Mouse (Mus musculus): ENCODE data around the gene Zscan22. TPM values are rescaled to one million over a fixed set of nuclear protein-coding genes. Genes with fewer than 3 reads are reported as not detected.
"Not testable (repeated sequence)": the region's sequence is repeated elsewhere in the genome, so short reads cannot be mapped to it uniquely, and the experiment has no call there.

Zscan22 gene
- total RNA-seq (2021) = 10 to 100 TPM; 10.7 to 13.6 TPM
- long read RNA-seq, experiment 1, partial matches to known transcripts = 0 of 5 reads
- long read RNA-seq, experiment 1, other reads (novel, unspliced or antisense) = 1 of 5 reads
- long read RNA-seq, experiment 2, partial matches to known transcripts = 0 of 12 reads
- long read RNA-seq, experiment 2, other reads (novel, unspliced or antisense) = 6 of 12 reads

GRCm38 (mm10) chr7:12897655-12898410 is at the start of gene Zscan22:
Zscan22 (plus strand) TSS chr7:12897815.
- peak; percentile 92 to 93 for DNase-seq

DNA sequence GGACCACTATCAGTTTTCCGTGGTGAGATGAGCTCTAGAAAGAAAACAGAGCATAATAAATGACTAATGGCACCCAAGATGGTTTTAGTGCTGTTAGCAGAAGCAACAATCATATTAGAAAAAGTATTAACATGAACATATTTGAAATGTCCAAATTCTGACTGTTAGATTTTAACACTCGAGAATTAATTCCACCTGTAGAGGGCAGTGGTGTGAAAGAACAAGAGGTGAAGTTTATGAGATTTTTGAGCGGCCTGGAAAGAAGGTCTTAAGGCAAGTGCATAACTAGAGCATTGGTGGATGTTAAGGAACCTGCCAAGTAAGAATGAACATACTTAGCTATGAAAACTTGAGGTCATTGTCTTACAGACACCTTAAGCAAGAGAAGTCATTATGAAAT is 23.3 kb upstream of the Zscan22 start:
- DNase-seq = peak in 1 of 2 experiments; percentile 38

DNA sequence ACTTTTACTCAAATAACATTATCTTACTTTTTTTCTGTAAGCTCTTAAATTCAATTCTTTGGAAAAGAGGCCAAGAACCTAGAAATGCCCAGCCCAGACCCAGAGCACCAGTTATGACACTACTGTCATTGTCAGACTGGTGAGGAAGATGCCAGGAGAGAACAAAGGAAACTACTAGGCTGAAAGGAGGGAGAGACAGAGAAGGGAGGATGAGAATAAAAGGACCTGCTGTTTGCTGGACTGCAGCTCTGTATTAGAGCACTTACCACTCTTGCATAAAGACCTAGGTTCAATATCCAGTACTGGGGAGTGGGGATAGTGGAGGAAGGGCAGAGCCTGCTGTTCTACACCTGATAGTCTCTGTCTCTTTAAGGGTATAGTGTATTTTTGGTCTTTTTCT is 17.6 kb upstream of the Zscan22 start:
- DNase-seq = no peak

DNA sequence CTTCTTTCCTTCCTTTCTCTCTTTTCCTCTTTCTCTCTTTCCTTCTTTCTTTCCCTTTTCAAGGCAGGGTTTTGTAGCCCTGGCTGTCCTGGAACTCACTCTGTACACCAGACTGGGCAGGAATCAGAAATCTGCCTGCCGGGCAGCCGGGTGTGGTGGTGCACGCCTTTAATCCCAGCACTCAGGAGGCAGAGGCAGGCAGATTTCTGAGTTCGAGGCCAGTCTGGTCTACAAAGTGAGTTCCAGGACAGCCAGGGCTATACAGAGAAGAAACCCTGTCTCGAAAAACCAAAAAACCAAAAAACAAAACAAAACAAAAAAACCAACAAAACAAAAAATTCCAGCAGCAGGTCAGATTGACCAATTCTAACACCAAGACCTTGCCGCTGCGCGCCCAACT is 17.1 kb upstream of the Zscan22 start:
- not testable (repeated sequence) for DNase-seq

GRCm38 (mm10) chr7:12880911-12881660 is 16.5 kb upstream of the Zscan22 start, which contains the start of gene Zfp128:
Zfp128 (plus strand) TSS chr7:12881177.
- DNase-seq = peak; percentile 95 to 96

DNA sequence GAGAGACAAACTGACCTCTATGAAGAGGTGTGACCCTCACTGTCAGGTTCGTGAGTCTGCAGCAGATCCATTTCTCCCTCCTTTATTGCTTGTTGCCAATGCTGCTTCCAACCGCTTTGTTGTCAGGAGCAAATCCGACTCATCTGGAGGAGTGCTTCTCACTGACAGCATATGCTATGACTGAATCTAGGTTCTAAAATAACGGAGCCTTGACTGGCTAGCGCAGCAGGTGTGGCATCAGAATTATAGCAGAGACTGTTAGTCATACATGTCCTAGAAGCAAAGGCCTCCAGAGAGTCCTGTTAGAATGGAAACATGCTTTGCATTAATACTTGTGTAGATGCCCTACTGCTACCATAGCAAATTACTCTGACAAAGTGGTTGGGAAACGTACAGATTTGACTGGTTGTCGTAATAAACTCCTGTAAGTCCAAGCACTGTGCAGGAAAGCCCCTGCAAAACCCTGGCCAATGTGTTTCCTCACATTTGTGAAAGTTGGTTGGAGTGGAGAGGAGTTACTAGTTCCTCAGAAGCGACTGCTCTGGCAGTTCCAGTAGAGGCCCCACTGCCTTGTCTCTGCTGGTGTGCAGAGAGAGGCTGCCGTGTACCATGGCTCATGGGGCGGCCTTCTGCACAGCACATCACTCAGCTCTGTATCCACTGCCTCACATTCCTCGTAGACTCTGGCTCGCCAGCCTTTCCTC is 10.9 kb upstream of the Zscan22 start:
- no peak for DNase-seq

DNA sequence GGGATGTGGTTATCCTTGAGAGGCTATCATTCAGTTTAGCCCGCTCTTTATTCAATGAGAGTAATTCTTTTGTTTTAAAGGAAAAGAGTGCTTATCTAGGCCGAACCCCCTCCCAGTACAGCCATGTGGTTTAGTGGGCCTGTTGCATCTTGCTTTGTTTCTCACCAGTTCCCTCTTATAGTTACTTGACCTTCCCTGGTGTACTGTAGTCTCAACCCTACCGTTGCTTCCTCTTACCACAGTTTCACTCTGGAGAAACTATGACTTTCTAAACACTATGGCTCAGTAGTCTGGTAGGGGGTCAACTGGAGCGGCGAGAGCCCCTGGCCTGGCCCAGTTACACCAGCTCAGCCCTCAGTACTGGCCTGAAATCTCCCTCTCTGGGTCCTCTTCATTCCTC is 10.0 kb upstream of the Zscan22 start:
- DNase-seq = no peak

- no peak for DNase-seq
Observed at GRCm38 (mm10) chr7:12890928-12891327, 6.7 kb upstream of the Zscan22 start.

DNA sequence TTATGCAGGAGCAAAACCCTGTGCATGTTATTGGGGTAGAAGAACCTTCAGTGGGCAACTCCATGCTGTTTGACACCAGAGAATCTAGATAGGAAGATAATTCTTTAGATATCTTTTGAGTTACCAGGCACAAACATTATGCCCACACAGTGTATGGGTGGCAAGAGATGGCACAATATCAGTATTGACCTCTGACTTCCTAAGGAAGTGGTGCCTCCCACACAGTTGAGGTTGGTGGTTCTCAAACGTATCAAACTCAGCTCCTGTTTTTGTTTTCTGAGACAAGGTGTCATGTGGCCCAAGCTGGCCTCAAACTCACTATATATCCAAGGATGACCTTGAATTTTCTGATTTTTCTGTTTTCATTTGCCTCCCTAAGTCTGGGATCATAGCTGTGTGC is 6.3 kb upstream of the Zscan22 start:
- no peak for DNase-seq

DNA sequence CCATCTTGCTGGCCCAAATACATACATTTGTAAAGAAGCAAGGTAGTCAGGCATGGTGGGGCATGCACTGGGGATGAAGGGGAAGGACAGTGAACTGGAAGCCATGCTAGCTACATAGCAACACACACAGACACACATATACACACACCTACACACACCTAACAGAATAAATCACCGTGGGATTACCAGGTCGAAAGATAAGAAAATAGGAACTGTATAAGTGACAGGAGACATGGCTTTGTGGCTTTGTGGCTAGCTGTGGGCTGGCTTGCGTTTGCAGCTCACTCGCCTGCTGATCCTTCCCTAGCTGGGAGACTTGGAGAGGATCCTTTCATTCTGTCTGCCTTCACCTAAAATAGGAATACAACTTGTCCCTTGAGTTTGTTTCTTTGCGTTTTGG is 3.9 kb downstream of the Zscan22 start:
- DNase-seq = no peak

DNA sequence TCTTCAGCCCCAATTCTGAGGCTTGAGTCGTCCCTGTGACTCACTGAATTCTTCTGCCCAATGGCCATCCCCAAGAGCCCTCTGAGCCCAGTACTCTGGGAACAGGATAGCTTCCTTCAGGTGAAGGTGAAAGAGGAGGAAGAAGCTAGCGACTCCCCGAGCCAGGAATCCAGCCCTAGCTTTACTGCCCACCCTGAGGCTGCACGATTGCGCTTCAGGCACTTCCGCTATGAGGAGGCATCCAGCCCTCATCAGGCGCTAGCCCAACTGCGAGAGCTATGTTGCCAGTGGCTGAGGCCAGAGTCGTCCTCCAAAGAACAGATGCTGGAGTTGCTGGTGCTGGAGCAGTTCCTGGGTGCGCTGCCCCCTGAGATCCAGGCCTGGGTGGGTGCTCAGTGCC is 6.0 kb downstream of the Zscan22 start:
- DNase-seq = no peak

DNA sequence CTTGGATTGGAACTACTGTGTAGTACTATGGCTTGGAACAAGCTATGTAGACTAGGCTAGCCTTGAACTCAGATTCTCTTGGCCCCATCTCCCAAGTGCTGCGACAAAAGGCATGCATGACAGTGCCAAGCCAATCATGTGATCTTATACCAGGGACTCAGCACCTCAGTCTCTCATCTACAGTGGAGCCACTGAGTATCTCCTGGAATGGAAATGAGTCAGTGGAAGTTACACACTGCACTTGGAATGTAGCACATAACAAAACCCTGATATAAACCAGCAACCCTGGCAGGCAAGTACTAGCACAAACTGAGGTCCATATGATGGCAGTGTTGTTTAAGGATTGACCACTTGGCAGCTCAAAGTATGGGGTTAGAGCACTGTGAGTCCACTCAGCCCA is 7.5 kb downstream of the Zscan22 start:
- DNase-seq = peak in 1 of 2 experiments; percentile 19

GRCm38 (mm10) chr7:12909498-12909962 is 11.9 kb downstream of the Zscan22 start:
- DNase-seq = peak; percentile 80 to 88

GRCm38 (mm10) chr7:12910181-12910668 is 12.6 kb downstream of the Zscan22 start:
- peak; percentile 55 to 70 for DNase-seq

DNA sequence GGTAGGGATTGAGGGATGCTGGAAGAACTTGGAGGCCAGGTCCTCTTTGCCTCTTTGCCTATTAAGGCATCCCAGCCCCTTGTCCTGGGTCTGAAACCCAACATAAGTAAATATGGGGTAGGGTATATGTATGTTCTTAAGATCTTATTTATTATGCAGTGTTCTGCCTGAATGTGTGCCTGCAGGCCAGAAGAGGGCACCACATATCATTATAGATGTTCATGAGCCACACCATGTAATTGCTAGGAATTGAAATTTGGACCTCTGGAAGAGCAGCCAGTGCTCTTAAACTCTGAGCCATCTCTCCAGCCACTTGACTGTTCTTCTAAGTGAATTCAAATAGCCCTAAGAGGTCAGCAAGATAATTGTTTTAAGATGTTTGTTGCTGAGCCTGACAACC is 15.9 kb downstream of the Zscan22 start:
- no peak for DNase-seq

GRCm38 (mm10) chr7:12920495-12920894 is 22.9 kb downstream of the Zscan22 start:
- DNase-seq = not testable (repeated sequence)

DNA sequence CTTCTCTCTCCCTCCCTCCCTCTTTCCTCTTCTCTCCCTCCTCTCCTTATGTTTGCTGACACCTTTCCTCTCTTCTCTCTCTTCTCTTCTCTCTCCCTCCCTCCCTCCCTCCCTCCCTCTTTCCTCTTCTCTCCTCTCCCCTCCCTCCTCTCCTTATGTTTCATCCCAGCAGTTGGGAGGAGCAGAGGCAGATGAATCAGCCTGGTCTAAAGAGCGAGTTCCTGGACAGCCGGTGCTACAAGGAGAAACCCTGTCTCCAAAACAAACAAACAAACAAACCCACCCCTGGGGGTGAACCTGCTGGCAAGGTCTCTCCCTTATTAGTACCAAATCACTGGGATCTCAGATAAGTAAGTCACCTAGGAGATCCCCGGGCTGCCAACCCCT is 23.7 kb downstream of the Zscan22 start:
- no peak for DNase-seq

DNA sequence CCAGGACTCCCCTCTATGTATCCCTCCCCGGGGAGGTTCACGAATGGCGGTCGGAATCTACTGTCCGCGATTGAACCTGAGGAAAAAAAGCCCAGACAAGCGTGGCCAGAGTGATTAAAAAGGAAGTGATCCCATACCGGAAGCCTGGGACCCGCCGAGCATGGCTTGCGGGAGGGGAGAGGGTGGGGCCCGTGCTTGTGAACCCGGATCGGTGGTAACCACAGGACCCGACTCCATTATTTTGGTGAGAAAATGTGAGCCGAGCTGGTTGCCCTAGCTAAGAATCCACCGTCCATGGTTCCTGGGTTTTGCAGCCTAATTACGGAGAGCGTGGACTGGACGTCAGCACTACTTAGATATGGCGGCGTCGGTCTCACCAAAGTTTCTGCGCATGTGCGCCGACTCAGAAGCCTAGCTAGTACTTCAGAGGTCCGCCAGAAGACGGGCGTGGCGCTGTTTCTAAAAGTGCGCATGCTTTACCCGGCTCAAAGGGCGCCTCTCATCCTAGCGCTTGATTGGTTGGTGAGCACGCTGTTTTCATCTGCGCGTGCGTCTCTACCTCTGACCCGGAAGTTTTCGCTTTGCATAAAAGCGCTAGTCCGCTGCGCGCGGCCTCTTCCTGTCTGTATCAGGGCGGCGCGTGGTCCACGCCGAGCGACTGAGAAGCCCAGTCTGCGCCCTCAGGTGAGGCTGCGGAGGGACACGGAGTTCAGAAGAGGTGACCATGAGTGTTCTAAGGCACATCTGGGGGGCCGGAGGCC is 24.3 kb downstream of the Zscan22 start, which contains the start of gene Rps5:
TSS of gene Rps5 (plus strand) at position 586 of the 761 bp plus-strand sequence.
- peak; percentile 97 to 98 for DNase-seq

- DNase-seq = no peak
Observed at GRCm38 (mm10) chr7:12922729-12923128, 25.1 kb downstream of the Zscan22 start.

- no peak for DNase-seq
Observed at GRCm38 (mm10) chr7:12926316-12926715, 28.7 kb downstream of the Zscan22 start.

GRCm38 (mm10) chr7:12927191-12927680 is 29.6 kb downstream of the Zscan22 start, which contains the start of gene Rnf225:
Rnf225 (plus strand) TSS chr7:12927416.
- DNase-seq = no peak
